Mouse (Mus musculus): ENCODE data around the gene Vmn2r22.
A peak's percentile ranks its signal among the peaks of the same experiment; 100 is the strongest.
"Not testable (repeated sequence)": the region's sequence is repeated elsewhere in the genome, so short reads cannot be mapped to it uniquely, and the experiment has no call there.

Gene Vmn2r22

DNA sequence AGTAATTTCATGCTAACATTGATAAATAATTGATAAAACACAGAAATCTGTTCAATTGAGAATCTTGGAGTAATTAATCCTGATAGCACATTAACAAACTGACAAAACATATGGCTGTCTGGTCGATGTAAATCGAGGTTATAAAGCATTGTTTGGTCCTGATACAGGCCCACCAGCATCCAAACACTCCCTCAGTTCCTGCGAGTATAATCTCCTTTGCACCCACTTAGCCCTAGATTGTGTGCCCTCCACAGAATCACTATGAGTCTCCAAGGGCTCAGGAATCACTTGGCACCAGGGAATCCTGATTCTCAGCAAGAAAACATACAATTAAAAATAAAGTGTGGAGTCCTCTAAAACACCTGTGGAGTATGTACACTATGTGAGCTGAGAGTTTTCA, at the start of gene Vmn2r22:
Vmn2r22 (minus strand) TSS at position 101 of the 400 bp plus-strand sequence.
- DNase-seq (ENCODE audit: low read depth, low spot score), result not testable (repeated sequence)

- DNase-seq (ENCODE audit: low read depth, low spot score), result peak; percentile 4
Observed at GRCm38 (mm10) chr6:123697213-123697612, 46.7 kb upstream of the Vmn2r22 start.

DNA sequence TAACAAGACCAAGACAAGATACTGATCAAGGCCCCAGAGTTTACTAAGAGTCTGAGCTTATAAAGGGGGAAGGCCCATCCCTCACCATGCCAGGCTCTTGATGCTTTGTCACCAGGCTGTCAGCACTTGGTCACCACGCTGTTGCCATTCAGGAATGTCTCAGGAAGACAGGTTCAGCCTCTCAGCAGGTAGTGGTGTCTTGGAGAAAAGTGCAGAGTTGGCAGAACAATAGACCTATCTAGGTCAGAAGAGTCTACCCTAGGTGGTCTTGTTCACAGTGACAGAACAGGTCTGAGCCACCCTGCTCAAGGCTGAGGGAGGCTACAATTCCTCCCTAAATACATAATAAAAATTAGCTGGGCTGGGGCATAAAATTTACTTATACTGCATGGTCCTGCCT, 46.1 kb upstream of the Vmn2r22 start:
- not testable (repeated sequence) for DNase-seq (ENCODE audit: low read depth, low spot score)

DNA sequence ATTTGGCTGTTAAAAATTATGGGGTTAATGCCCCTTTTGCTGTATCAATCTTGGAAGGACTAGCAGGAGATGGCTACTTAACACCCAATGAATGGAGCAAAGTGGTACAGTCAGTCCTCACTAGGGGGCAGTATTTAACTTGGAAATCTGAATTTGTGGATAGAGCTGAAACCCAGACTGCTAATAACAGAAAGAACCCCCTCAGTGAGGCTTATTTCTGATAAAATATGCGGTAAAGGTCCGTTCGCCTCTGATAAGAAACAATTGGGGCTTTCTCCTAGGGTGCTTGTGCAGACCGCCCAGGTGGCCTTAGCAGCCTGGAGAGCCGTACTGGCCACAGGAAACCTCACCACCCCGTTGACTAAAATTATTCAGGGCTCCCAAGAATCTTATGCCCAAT, 6.5 kb upstream of the Vmn2r22 start:
- DNase-seq (ENCODE audit: low read depth, low spot score), result peak; percentile 13

- not testable (repeated sequence) for DNase-seq (ENCODE audit: low read depth, low spot score)
Observed at GRCm38 (mm10) chr6:123639394-123639793, 11.1 kb downstream of the Vmn2r22 start.

DNA sequence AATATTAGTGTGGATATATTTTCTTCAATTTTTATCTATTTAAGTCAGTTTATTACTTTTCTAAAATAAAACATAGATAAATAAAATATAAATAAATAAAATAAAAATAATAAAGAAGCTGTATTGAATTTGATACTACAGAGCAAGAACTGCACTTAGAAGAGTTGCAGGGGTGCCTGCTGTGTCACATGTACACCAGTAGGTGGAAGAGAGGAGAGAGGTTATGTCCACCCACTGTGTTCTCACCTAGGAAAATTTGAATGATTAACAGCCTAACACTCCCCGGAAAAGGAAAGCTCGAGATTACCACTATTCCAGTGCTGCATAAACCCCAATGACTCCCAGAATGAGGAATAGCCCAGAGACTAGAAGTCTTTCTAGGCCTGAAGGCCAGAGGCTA, 26.7 kb downstream of the Vmn2r22 start:
- not testable (repeated sequence) for DNase-seq (ENCODE audit: low read depth, low spot score)

GRCm38 (mm10) chr6:123588368-123588767, 62.2 kb downstream of the Vmn2r22 start:
- not testable (repeated sequence) for DNase-seq (ENCODE audit: low read depth, low spot score)

- not testable (repeated sequence) for DNase-seq (ENCODE audit: low read depth, low spot score)
Observed at GRCm38 (mm10) chr6:123587796-123588328, 62.7 kb downstream of the Vmn2r22 start.

DNA sequence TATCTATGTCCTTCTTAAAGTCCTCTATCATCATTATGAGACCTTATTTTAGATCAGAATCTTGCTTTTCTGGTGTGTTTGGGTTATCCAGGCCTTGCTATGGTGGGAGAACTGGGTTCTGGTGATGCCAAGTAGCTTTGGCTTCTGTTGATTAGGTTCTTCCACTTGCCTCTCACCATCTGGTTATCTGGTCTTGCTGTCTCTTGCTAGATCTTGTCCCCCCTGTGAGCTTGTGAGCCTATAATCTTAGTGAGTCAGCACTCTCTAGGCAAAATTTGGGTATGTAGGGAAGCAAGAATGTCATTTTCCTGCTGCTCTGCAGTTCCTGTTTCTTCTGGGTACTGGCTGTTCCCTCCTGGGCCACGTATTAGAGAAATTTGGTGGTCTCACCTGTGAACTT, 66.5 kb downstream of the Vmn2r22 start:
- not testable (repeated sequence) for DNase-seq (ENCODE audit: low read depth, low spot score)

- DNase-seq (ENCODE audit: low read depth, low spot score), result not testable (repeated sequence)
Observed at GRCm38 (mm10) chr6:123574698-123575097, 75.8 kb downstream of the Vmn2r22 start.
